Mouse (Mus musculus) layer of hippocampus, postnatal 14 days (tissue): ENCODE results near the gene Cx3cl1. TPM values are rescaled to one million over a fixed set of nuclear protein-coding genes. Genes with fewer than 3 reads are reported as not detected.

Experiments
- DNase-seq, 2 experiments: peaks; one replicate each; pipeline ENCODE4 v3.0.0; 2021 to 2022; ENCODE audit warnings: low spot score in 2 of 2, mixed read lengths in 1 of 2
- total RNA-seq, 2 experiments: library from RNA; stranded (reverse); gene quantifications; 2 replicates each; pipeline ENCODE4 v1.2.3; 2021

Cx3cl1 gene
- total RNA-seq, 2 experiments from 2014 or later = 458 to 482 TPM

DNA sequence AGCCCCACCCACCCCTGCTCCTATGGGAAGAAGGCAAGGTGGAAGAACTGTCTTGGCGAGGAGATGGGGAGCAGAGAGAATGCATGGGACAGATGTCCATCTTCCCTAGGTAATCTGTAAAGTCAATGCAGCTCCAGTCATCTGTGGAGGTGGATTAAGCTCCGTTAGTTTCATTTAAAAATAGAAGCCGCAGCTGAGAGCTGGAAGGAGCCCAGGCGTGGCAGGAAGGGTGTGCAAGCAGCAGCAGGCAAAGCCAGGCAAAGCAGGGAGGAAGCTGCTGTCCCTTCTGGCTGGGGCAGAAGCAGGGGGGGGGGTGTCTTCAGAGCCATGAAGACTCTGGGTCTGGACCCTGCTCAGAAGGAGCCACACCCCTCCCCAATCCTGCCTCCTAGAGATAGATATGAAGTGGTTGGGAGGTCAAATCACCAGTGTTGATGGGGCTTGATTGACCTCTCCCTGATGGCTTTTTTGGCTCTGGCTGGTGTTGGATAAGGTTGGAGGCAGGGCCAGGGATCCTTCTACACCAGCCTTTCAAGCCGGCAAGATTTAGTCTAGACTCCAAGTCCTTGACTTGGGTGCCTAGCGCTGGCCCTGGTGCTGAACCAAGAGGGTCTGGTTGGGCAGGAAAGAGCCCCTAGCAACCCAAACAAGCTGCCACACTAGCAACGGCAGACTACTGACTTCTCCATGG lies 28.6 kb downstream of the Cx3cl1 start:
- no peak for DNase-seq

DNA sequence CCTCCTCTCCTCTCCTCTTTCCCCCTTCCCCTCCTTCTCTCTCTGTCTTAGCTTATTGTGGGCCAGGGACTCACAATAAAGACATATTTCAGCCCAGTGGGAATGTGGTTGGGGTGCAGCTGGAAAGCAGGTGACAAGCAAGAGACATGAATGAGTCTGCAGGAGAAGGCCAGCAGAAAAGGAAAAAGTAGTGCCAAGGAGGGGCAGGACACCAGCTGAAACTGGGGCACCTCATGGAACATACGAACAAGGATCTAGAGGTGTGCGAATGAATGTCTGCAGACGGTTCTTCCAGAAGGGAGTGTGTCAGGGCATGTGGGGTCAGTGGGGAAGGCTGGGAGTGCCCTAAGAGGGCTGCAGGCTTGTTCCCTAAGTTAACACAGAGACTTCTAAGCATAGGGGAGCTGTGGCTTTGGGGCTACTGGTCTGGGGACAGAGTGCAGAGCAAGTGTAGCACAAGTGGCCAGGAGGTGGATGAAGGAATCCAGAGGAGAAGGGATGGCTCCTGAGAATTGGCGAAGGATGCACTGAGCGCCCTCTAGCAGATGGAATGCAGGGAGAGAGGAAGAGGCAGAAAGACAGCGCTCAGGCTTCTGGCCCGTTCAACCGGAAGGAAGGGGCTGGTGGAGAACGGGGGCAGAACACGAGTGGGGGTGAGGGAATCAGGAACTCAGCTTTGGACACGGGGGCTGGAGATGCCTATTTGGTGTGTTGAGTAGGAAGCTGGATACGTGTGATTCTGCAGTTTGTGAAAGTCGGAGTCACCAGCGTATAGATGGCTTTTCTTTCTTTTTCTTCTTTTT lies 29.7 kb downstream of the Cx3cl1 start:
- DNase-seq = no peak

DNA sequence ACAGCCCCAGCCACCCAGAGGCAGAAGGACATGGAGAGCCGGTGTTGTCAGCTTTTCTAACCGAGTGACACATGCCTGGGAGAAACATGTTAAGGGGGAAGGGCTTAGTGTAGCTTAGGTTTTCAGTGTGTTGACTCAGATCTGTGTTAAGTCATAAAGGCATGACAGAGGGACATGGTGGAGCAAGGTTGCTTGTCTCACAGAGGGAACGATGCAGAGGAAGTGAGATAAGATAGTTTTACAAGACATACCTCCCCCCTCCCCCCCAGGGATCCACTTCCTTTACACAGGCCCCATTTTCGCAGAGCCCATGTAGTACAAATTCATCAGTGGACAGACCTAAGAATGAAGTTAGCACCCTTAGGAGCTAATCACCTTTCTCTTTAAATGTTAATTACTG lies 30.6 kb downstream of the Cx3cl1 start:
- no peak for DNase-seq

DNA sequence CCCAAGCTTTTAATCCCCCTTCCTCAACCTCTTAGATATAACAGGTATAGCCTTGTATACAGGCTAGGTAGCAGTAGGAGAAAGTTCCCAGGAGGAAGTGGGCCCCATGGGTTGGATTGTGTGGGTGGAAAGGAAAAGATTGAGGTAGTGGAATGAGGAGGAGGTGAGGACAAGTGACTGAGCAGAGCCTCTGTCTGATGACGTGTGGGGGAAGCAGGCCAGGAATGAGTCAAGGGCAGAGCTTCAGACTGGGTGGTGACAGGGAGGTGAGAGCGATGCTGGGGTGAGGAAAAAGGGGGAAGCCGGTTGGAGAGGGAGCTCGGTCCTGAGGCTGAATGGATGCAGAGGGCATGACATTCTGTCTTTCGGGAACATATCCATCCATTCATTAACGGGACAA lies 31.7 kb downstream of the Cx3cl1 start:
- no peak for DNase-seq

DNA sequence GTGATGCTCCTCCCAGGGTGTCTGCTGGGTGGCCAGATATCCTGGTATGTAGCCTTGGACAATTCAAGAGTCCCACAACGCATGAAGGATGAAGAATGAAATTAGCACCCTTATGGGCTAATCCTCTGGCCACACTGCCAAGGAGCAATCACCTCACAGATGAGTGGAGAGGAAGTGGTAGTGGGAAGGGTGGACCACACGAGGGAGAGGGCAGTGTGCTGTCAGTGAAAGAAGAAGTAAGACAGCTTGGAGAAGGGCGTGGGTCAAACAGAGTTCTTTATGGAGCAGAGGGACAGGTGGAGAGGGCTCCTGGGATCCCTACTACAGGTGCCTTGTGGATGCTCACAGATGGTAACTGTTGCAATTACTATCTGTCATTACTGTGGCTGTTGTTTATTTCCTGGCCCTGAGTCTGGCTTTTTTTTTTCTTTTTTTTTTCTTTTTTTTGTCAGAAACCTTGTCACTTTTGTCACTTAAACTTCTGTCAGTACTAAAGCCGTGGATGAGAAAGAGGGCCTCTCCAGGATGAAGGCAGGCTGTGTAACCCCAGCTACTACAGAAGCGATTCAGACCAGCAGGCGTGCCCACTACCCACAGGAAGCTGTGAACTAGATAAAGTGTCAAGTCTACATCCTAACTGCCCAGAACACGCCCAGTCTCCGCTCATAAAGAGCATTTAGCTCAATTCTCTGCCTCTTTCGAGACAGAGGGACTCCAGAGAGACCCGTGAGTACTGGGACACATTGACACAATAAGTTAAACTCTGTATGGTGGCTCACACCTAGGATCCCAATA lies 32.9 kb downstream of the Cx3cl1 start:
- DNase-seq = no peak

DNA sequence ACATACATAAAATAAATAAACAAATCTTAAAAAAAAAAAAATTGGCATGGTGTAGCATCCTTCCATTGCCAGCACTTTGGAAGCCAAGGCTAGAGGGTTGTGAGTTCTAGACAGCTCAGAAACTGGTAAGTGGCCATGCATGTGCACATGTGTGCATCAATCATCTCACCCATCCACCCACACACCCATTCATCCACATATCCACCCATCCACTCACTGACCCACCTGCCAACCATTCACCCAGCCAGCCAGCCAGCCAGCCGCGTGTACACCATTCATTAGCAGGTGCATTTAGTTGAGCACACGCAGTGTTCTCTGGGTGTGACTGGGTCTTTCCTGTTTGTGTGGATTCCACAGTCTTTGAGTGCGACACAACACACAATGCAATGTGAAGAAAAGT lies 34.0 kb downstream of the Cx3cl1 start:
- no peak for DNase-seq

DNA sequence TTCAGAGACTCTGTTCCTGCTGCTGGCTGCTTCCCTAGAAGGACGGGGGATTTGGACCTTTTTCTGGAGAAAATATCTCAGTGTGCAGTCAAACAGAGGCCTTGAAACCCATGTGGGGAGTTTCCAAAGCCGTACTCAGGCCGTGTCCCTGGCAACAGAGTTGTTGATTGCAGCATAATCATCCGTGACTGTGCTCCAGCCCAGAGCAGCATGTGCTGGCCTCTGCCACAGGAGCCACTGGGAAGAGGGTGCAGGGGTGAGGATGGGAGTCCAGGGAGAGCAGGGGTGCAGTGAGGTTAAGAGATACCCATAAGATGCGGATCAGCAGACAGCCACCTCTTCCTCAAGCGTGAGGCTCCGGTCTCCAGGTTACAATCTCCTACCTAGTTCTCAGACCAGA lies 35.7 kb downstream of the Cx3cl1 start:
- DNase-seq = no peak

DNA sequence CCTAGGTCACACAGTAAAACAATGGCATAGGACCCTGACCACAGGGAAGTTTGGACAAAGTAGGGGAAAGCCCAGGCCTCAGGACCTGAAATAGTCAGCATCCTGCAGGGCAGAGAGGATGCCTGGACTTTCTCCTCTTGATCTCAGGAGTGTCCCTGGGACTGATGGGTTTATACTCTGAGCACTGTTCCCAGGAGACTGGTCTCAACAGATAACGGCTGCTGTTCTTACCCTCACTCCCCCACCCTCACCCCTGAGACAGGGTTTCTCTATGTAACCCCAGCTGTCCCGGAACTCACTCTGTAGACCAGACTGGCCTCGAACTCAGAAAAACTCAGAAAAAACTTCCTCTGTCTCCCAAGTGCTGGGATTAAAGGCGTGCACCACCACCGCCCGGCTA lies 36.6 kb downstream of the Cx3cl1 start:
- DNase-seq = no peak

DNA sequence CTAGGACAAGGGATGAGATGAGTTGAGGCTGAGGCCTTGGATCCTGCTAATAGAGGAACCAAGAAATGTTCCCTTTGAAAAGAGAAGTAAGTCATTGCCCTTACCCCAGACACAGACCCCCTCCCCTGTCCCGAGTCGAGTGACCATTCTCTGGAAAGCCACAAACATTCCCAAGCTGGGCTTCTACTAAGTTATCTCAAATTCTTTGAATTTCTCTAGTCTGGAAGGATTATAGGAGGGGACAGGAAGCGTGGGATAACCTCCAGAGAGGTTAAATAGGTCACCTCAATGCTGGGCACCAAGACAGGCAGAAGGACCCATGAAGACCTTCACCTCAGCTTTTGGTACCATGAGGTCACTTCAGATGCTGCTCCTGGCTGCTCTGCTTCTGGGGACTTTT lies 38.3 kb downstream of the Cx3cl1 start, which contains the start of gene Ccl17:
Ccl17 (plus strand) TSS at position 301 of the 400 bp plus-strand sequence.
- no peak for DNase-seq

DNA sequence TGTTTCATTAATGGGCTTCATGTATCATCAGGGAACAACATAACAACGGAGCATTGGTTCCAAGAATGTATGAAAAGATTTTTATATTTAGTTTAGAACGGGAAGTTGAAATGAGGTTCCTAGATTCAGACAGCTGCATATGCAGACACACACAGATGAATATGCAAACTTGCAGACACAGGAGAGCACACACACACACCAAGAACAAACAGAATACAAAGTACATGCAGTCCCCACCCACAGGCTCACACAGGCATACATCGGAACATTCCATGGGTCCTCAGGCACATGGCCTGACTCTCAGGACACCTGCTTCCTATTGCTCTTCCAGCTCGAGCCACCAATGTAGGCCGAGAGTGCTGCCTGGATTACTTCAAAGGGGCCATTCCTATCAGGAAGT lies 39.0 kb downstream of the Cx3cl1 start:
- DNase-seq = peak in 1 of 2 experiments; percentile 43

DNA sequence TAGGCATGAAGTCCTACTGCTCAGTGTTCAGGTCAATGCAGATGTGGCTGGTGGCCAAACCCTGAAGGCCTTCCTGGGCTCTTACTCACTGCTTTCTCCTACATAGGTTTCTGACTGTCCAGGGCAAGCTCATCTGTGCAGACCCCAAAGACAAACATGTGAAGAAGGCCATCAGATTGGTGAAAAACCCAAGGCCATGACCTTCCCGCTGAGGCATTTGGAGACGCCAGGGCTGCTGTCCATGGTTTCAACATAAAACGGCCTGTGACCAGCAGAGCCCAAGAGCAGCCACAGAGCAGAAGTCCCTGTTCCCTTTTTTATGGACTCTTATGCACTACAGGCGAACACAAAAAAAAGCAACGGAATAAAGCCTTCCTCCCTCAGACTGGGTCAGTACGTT lies 39.8 kb downstream of the Cx3cl1 start:
- no peak for DNase-seq

DNA sequence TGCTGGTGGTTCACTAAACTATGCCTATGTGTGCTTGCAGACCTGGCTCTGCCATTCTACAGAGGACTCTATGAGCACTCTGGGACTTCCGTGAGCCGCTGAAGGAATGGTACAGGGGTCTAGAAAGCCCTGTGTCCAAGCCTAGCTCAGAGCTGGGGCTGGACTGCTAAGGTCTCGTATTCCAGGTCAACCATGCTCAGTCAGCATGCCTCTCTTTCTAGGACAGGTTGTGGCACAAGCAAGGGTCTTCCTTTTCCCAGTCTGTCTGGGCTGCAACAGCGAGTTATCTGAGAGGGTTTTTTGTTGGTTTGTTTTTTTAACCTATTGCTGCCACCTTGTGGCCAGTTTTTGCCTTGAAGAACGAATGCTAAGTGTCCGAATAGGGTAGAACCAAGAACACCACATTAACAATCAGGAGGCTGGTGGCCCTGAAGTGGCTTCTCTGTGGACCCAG lies 40.9 kb downstream of the Cx3cl1 start:
- peak; percentile 94 to 95 for DNase-seq

DNA sequence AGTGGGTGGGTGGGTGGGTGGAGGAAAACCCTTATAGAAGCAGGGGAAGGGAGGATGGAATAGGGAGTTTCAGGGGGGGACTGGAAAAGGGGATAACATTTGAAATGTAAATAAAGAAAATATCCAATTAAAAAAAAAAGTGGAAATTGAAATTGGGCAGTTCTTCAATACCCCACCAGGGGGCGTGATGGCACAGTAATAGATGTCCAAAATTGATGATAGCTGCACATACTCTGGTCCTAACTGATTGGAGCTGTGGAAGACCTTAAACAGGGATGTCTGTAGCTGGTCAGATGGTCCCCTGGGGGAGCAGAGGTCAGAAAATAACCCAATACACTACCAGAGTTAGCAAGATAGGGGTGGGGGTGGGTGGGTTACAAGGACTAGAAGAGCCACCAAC lies 42.7 kb downstream of the Cx3cl1 start:
- no peak for DNase-seq

DNA sequence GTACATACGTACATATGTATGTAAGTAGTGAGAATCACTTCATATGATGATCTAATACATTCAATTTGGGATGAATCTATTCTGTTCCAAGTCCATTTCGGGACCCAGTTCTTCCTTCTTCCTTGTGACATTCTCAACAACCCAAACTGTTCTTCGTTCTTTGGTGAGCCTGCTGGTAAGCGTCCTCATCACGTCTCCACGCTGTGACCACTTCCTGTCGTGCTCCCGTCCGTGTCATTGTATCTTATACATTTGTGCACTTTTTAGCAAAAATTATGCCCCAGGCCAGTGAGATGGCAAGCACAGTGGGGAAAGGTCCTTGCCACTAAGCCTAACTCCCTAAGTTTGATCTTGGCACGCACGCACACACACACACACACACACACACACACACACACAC lies 46.1 kb downstream of the Cx3cl1 start:
- no peak for DNase-seq

DNA sequence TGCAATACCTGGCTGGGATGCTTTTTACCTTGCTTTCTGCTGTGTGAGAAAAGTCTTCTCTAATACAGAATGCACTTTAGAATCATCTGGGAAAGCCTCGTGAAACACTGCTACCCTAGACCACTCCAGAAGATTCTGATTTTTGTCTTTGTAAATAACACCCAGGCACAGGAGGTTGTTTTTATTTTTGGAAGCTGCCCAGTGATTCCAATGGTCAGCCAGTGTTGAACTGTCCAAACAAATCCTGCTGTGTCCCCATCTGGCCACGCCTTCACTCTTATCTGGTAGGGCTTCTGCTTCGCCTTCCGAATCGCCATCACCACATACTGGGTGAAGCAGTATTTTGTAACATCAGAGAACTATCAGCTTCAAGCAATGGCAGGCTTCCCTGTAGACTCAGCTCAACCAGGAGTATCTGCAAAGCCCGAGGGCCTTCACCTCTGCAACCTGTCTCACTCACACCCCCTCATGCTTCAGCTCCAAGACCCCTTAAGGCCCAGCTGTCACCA lies 47.9 kb downstream of the Cx3cl1 start:
- no peak for DNase-seq

DNA sequence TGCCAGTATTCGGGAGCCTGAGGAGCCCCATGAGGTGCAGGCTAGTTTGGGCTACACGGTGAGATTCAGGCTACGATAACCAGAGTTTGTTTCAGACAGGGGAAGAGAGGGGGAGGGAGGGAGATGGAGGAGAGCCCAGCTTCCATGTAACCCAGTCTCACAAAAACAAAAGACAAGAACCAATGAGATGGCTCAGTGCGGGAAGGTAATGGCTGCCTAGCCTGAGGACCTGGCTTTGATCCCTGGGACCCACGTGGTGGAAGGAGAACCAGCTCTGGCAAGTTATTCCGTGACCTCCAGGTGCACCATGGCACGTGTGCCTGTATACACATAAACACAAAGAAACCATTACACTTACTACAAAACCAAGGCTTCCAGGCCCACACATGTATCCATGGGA lies 48.7 kb downstream of the Cx3cl1 start:
- DNase-seq = no peak

DNA sequence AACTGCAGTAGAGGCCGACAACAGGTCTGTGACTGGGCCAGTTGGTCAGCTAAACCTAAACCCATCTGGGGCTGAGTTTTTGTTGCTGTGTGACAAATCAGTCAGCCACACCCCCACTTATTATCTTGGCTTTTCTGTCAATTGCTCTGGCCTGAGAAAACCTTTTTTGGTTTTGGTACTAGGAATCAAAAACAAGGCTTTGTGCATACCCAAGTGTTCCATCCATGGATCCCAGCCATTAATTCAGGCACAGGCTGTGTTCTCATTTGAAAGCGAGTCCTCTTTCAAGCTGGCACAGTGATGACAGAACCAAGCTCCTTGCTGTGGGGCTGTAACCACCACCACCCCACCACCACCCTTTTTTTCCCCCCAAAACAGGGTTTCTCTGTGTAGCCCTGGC lies 49.6 kb downstream of the Cx3cl1 start:
- DNase-seq = peak in 1 of 2 experiments; percentile 57

DNA sequence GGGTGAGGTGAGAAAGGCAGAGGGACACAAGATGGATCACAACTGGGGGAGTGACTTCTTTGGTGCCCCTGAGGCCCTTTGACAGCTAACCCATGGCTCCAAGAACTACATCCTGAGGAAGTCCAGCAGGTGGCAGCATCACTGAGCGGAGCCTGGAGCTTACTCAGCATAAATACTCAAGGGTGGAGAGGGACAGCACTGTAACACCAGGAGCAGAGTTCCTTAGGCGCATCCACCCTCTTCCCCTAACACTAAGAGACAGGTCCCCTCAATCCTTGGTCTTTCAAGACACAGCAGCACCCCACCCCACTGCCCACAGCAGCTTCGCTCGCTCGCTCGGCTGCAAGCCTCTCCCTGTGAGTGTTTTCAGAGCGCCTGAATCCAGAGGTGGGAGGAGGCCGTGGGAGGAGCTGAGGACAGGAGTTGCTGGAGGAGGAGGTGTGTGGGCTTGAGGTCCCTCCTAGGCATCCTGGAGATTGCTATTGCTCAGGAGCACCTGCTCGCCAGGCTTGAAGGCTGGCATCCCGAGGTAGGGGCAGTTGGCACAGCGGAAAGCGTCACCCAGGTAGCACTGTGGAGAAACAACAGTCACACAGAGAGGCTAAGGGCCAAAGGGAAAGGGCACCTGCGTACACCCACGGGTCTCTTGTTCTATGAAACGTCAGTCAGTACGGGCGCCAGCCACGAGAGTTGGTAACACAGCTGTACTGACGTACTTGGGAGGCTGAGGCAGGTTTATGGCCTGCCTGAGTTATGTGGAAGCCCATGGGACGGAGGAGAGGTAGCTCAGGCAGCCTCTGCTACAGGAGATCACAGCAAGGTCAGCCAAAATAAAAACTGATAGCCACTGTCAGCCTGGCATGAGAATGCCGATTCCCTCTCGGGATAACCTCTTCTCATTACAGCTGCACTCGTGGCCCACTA lies 51.1 kb downstream of the Cx3cl1 start:
- DNase-seq = peak in 1 of 2 experiments; percentile 53

DNA sequence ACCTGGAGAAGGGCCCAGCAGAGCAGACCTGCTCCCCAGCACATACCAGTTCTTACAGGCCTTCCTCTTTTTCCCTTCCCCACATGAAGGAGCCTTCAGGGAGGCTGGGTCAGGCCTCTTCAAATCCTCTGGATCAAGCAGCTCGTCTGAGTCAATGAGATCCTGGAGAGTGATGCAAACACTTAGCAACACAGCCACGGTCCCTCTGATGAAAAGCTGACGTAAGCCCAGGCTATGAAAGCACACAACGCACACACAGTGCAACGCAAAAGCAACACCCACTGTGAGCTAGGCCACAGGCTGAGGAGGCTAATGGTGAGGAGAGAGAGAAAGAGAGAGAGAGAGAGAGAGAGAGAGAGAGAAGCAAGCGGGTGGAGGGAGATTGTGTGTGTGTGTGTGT lies 53.4 kb downstream of the Cx3cl1 start:
- no peak for DNase-seq

DNA sequence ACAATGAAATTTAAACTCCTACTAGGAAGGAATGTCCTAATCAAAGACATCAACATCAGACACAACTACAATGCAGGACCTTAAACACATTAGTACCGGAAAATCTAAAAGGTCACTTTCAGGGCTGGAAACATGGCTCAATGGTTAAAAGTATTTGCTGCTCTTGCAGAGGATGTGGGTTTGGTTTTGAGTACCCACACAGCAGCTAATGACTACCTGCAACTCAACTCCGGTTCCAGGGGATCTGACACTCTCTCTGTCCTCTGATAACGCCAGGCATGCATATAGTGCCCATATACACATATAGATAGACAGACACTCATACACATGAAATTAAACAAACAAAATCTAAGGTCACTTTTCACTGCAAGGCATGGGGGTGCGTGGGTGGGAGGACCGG lies 54.4 kb downstream of the Cx3cl1 start:
- no peak for DNase-seq
